Mouse (Mus musculus) embryonic facial prominence, embryonic 11.5 days (tissue): ENCODE results near the gene Lrrc34. TPM values are rescaled to one million over a fixed set of nuclear protein-coding genes. Genes with fewer than 3 reads are reported as not detected.

Experiments
- polyA plus RNA-seq: library from polyadenylated mRNA; unstranded; fragments of >200 nt; fragmentation: Nextera tagmentation; extraction: Ambion mirVana; gene quantifications from 2 replicates; pipeline ENCODE4 v1.2.1, GENCODE M21; 2014

Gene Lrrc34
- polyA plus RNA-seq, 1 experiment from 2014 or later = 2.7 TPM

Other genes starting within 250 kb of the Lrrc34 start
- 46.3 and 48.4 TPM in 2 replicates for gene Mecom, start 99.9 kb downstream of the Lrrc34 start, polyA plus RNA-seq
- 0.10 and 0.24 TPM in 2 replicates for gene Actrt3, start 47.9 kb downstream of the Lrrc34 start, polyA plus RNA-seq
- 38.7 and 41.6 TPM in 2 replicates for gene Mynn, start 45.8 kb downstream of the Lrrc34 start, polyA plus RNA-seq
- not detected in 2 replicates for gene Lrriq4, start 3.4 kb downstream of the Lrrc34 start, polyA plus RNA-seq
- not detected in 2 replicates for gene Lrrc31, start 52.0 kb upstream of the Lrrc34 start, polyA plus RNA-seq
- not detected in 2 replicates for gene Samd7, start 98.4 kb upstream of the Lrrc34 start, polyA plus RNA-seq
- gene Sec62, start 145.0 kb upstream of the Lrrc34 start, polyA plus RNA-seq = 64.7 and 68.2 TPM in 2 replicates
- 1.7 and 3.2 TPM in 2 replicates for gene Gpr160, start 208.1 kb upstream of the Lrrc34 start, polyA plus RNA-seq